Mouse (Mus musculus): ENCODE measurements around the gene Fam89a. TPM values are rescaled to one million over a fixed set of nuclear protein-coding genes. Genes with fewer than 3 reads are reported as not detected.

The Fam89a gene
- polyA plus RNA-seq, 1 experiment from 2014 or later: 1.2 TPM

DNA sequence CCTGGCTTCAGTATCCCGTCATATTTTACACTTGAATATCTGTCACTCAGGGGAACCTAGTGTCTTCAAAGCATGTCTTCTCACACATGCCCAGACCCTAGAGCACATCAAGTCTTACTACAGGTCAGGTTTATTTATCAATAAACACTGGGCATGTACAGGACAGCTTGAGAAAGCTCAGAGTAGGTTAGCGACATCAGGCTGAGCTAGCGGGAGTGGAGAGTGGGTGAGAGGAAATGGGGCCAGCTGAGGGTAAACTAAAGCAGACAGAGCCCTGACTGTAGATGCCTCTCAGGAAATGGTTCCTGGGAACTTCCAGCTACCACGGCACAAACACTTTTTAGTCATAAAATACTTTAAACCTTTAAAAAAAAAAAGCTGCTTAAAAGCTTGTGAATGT is 48.1 kb downstream of the Fam89a start:
- ATAC-seq (ENCODE audit: low FRiP score) (no peak), DNase-seq (ENCODE audit: low spot score) (no peak)
- 84% methylated on average over 4 of the region's 4 CpGs for WGBS
- Histone ChIP-seq H3K36me3 (replicated peaks; ENCODE audit: control insufficient read depth, insufficient read depth) (peaks cover 77% of the 10 kb centered on the region), H3K27ac (no peak overlapping the region), H3K4me2 (replicated peaks) (no peak overlapping the region), H3K9me3 (ENCODE audit: control insufficient read depth, low read length) (no peaks in the 10 kb centered on the region), H3K9ac (no peak overlapping the region), H3K27me3 (ENCODE audit: control insufficient read depth, insufficient read depth, low read length) (no peaks in the 10 kb centered on the region), H3K4me3 (replicated peaks; ENCODE audit: low read length) (no peak overlapping the region), H3K4me1 (replicated peaks; ENCODE audit: control insufficient read depth, insufficient read depth, low read length) (no peaks in the 10 kb centered on the region)

DNA sequence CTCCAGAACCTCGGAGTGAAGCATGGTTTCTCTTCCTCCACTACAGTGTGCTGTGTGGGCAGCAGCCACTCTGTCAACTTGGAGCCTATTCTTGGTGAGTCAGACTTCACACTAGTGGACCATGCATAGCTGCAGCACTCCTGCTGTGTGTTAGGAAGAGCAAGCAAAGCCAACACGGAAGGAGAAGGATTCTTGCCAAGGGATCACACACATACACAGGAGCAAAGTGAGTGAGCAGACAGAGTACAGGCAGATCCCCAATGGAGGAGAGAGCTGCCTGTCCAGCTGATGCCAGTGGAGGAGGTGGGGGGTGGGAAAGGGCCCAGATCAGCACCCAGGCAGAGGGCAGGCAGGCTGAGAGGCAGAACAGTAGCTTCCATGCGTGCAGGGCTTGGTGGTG is 49.4 kb downstream of the Fam89a start:
- no peak for DNase-seq (ENCODE audit: low spot score)
- Histone ChIP-seq H3K4me2 (replicated peaks) (no peak overlapping the region), H3K4me1 (replicated peaks; ENCODE audit: control insufficient read depth, insufficient read depth, low read length) (no peaks in the 10 kb centered on the region), H3K4me3 (replicated peaks; ENCODE audit: low read length) (no peak overlapping the region), H3K36me3 (replicated peaks; ENCODE audit: control insufficient read depth, insufficient read depth) (peaks cover 80% of the 10 kb centered on the region), H3K9ac (no peak overlapping the region), H3K27me3 (ENCODE audit: control insufficient read depth, insufficient read depth, low read length) (no peaks in the 10 kb centered on the region), H3K27ac (no peak overlapping the region), H3K9me3 (ENCODE audit: control insufficient read depth, low read length) (no peaks in the 10 kb centered on the region)
- WGBS: 91% methylated on average over 3 of the region's 3 CpGs
- no peak for ATAC-seq (ENCODE audit: low FRiP score)

- Histone ChIP-seq H3K4me2 (replicated peaks) (no peak overlapping the region), H3K4me1 (replicated peaks; ENCODE audit: control insufficient read depth, insufficient read depth, low read length) (no peaks in the 10 kb centered on the region), H3K4me3 (replicated peaks; ENCODE audit: low read length) (no peak overlapping the region), H3K27me3 (ENCODE audit: control insufficient read depth, insufficient read depth, low read length) (no peaks in the 10 kb centered on the region), H3K36me3 (replicated peaks; ENCODE audit: control insufficient read depth, insufficient read depth) (peaks cover 74% of the 10 kb centered on the region), H3K9me3 (ENCODE audit: control insufficient read depth, low read length) (no peaks in the 10 kb centered on the region), H3K27ac (no peak overlapping the region), H3K9ac (no peak overlapping the region)
- WGBS: 95% methylated on average over 9 of the region's 9 CpGs
- no peak for DNase-seq (ENCODE audit: low spot score)
- no peak for ATAC-seq (ENCODE audit: low FRiP score)
These were observed 50.6 kb downstream of the Fam89a start for GRCm38 (mm10) chr8:124701023-124701422.

DNA sequence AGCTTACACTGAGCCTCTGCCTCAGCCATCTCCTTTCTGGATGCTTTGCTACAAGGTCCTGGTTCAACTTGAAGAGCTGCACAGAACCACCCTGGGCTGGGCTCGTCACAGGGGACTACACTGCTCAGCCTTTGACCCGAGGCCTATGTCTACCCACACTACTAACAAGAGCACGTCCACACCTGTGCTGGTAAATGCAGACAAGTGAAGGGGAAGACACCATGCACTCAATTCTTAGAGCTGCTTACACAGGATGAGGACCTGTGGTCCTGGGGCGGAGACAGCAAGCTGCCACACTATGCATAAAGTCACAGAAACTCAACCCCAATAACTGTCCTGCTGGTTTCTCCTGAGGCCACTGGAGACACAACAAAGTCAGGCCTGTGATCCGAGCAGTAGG is 51.4 kb downstream of the Fam89a start:
- Histone ChIP-seq H3K27me3 (ENCODE audit: control insufficient read depth, insufficient read depth, low read length) (no peaks in the 10 kb centered on the region), H3K9me3 (ENCODE audit: control insufficient read depth, low read length) (no peaks in the 10 kb centered on the region), H3K4me3 (replicated peaks; ENCODE audit: low read length) (no peak overlapping the region), H3K36me3 (replicated peaks; ENCODE audit: control insufficient read depth, insufficient read depth) (peaks cover 73% of the 10 kb centered on the region), H3K27ac (no peak overlapping the region), H3K4me1 (replicated peaks; ENCODE audit: control insufficient read depth, insufficient read depth, low read length) (no peaks in the 10 kb centered on the region), H3K9ac (no peak overlapping the region), H3K4me2 (replicated peaks) (no peak overlapping the region)
- WGBS: 96% methylated on average over 5 of the region's 5 CpGs
- ATAC-seq (ENCODE audit: low FRiP score) (no peak), DNase-seq (ENCODE audit: low spot score) (no peak)

DNA sequence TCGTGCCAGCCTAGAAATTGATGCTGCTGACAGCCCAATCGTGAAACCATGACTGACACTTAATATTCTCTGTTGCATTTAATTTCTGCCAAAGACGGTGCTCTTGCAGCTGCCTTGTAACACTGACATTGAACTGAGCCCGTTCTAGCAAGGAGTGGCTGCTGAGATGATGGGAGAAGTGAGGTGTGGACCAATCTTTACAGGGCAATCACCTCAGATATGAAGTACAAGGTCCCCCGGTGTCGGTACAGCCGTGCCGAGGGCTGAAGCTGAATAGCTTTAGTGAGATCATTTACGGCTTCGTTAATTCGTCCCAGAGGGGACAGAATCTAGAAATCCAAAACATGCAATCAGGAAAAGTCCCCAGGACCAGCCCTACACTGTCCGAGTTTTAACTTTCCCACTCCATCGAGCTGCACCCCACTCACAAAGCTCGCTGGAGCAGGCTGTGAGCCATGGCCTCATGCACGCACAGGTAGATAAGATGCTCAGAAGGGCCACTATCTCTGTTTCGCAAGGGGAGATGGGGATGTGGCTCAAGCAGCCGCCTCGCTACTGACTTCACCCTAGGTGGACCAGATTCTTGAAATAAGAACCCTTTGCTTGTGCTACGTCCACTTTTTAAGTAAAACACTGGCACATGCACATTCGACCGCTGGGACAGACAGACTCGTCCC is 56.1 kb downstream of the Fam89a start:
- Histone ChIP-seq H3K9ac (no peak overlapping the region), H3K4me1 (replicated peaks; ENCODE audit: control insufficient read depth, insufficient read depth, low read length) (no peaks in the 10 kb centered on the region), H3K4me3 (replicated peaks; ENCODE audit: low read length) (no peak overlapping the region), H3K27me3 (ENCODE audit: control insufficient read depth, insufficient read depth, low read length) (no peaks in the 10 kb centered on the region), H3K27ac (no peak overlapping the region), H3K36me3 (replicated peaks; ENCODE audit: control insufficient read depth, insufficient read depth) (peaks cover 76% of the 10 kb centered on the region), H3K4me2 (replicated peaks) (no peak overlapping the region), H3K9me3 (ENCODE audit: control insufficient read depth, low read length) (no peaks in the 10 kb centered on the region)
- no peak for DNase-seq (ENCODE audit: low spot score)
- 93% methylated on average over 22 of the region's 22 CpGs for WGBS
- ATAC-seq (ENCODE audit: low FRiP score): no peak

DNA sequence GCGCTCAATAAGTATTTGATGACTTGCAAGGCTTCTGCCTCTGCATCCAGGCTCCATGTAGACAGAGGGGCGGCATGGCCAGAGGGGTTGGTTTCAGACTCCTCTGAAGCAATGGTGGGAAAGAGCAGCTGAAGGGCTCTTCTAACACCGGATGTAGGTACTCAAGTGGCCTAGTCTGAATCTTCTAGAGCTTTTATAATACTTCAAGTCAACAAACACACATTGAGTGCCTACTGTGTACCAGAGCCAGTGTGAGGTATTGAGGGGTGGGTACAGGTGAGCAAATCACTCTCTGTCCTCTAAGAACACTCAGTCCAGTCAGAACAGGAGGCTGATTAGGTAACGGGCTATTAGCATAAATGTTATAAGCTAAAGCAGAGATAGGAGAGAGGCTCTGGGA is 59.9 kb downstream of the Fam89a start:
- H3K27me3 ChIP-seq (ENCODE audit: control insufficient read depth, insufficient read depth, low read length): no peaks in the 10 kb centered on the region
- no peak overlapping the region for H3K4me3 ChIP-seq (replicated peaks; ENCODE audit: low read length)
- peaks cover 62% of the 10 kb centered on the region for H3K36me3 ChIP-seq (replicated peaks; ENCODE audit: control insufficient read depth, insufficient read depth)
- 95% methylated on average over 4 of the region's 4 CpGs for WGBS
- no peaks in the 10 kb centered on the region for H3K4me1 ChIP-seq (replicated peaks; ENCODE audit: control insufficient read depth, insufficient read depth, low read length)
- no peaks in the 10 kb centered on the region for H3K9me3 ChIP-seq (ENCODE audit: control insufficient read depth, low read length)
- DNase-seq (ENCODE audit: low spot score) (no peak), ATAC-seq (ENCODE audit: low FRiP score) (no peak)
- H3K9ac ChIP-seq: no peak overlapping the region
- H3K4me2 ChIP-seq (replicated peaks): no peak overlapping the region
- H3K27ac ChIP-seq: no peak overlapping the region

Other genes starting within 250 kb of the Fam89a start
- gene Cog2, start 231.1 kb downstream of the Fam89a start, polyA plus RNA-seq (2014; fragmentation: Nextera tagmentation; extraction: Ambion mirVana): 32.5 and 34.7 TPM in 2 replicates
- 0.76 and 1.1 TPM in 2 replicates for gene Agt, start 182.1 kb downstream of the Fam89a start, polyA plus RNA-seq (2014; fragmentation: Nextera tagmentation; extraction: Ambion mirVana)
- gene Capn9, start 175.7 kb downstream of the Fam89a start, polyA plus RNA-seq (2014; fragmentation: Nextera tagmentation; extraction: Ambion mirVana): 0.11 and 0.53 TPM in 2 replicates
- gene 2310022B05Rik, start 88.5 kb downstream of the Fam89a start, polyA plus RNA-seq (2014; fragmentation: Nextera tagmentation; extraction: Ambion mirVana): 26.6 and 27.3 TPM in 2 replicates
- gene Ttc13, start 29.8 kb downstream of the Fam89a start, polyA plus RNA-seq (2014; fragmentation: Nextera tagmentation; extraction: Ambion mirVana): 71.1 and 74.3 TPM in 2 replicates
- 32.0 and 32.7 TPM in 2 replicates for gene Arv1, start 29.7 kb downstream of the Fam89a start, polyA plus RNA-seq (2014; fragmentation: Nextera tagmentation; extraction: Ambion mirVana)
- gene Trim67, start 41.3 kb upstream of the Fam89a start, polyA plus RNA-seq (2014; fragmentation: Nextera tagmentation; extraction: Ambion mirVana): 35.8 and 39.4 TPM in 2 replicates
- 72.3 and 80.2 TPM in 2 replicates for gene Gnpat, start 111.2 kb upstream of the Fam89a start, polyA plus RNA-seq (2014; fragmentation: Nextera tagmentation; extraction: Ambion mirVana)
- 18.4 and 21.0 TPM in 2 replicates for gene 2810004N23Rik, start 111.3 kb upstream of the Fam89a start, polyA plus RNA-seq (2014; fragmentation: Nextera tagmentation; extraction: Ambion mirVana)
- 14.7 and 14.8 TPM in 2 replicates for gene Exoc8, start 145.9 kb upstream of the Fam89a start, polyA plus RNA-seq (2014; fragmentation: Nextera tagmentation; extraction: Ambion mirVana)
- 8.2 and 9.3 TPM in 2 replicates for gene Sprtn, start 146.1 kb upstream of the Fam89a start, polyA plus RNA-seq (2014; fragmentation: Nextera tagmentation; extraction: Ambion mirVana)
- gene Egln1, start 197.5 kb upstream of the Fam89a start, polyA plus RNA-seq (2014; fragmentation: Nextera tagmentation; extraction: Ambion mirVana): 21.1 and 22.9 TPM in 2 replicates